Mouse (Mus musculus): ENCODE measurements at regions not wholly inside any gene's neighbourhood (a gene's known extent, or its start where the extent isn't known, plus 50 kb on each side); places are given as distances from the start of the nearest gene placed in this dataset.
A peak's percentile ranks its signal among the peaks of the same experiment; 100 is the strongest.

DNA sequence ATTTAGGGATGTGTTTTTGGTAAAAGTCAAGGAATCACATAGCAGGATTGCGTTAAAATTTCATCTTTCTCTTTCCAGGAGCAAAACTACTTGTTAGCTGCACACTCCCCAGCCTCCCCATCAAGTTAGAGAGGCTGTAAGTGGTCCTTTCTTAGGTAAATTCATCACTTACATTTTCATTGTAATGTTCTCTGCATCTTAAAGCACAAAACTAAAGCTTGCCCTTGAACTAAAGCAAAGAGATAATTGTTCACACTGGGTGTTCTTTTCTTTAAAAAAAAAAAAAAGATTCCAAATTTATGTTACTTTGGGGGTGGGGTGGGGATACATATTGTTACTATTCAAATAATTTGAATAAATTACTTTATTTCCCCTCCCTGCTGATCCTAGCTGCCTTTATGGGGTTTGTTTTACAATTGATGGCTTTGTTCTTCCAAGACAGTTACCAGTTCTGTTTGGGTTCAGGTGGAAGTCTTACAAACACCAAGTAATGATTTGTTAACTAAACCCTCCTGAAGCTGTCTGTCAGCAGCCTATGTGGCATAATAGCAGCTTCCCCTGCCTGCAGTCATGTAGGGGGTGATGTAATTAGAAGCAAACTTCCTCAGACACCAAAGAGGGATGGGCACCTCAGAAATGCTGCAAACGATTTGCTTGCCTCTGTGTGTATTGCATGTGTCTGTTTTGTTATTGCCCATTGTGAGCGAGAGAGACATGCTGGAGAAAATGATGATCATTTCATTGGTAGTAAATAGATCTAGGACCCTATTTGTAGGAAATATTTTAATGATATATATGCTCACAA lies 141.0 kb upstream of the Gm765 start:
- TF ChIP-seq GATA4 (IDR thresholded peaks at IDR 0.05; ENCODE audit: insufficient replicate concordance, low read length) = no peak

DNA sequence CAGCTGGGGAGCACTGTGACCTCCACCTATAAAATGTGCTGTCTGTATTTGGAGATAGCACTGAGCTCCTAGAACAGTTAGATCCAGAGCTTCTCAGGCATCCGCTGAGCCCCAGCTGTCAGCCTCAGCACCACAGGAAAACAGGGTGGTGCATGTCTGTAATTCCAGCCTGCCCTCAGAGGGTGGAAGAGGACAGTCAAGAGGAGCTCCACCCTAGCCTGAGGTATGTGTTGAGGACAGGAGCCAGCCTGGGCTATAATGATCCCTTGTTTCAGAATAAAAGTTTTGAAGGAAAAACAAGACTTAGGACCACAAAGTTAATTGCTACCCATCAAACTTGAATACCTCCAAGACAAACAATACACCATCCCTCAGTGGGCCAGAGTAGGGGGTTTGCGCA lies 139.8 kb upstream of the Gm765 start:
- no peak for TF ChIP-seq GATA4 (IDR thresholded peaks at IDR 0.05; ENCODE audit: insufficient replicate concordance, low read length)

DNA sequence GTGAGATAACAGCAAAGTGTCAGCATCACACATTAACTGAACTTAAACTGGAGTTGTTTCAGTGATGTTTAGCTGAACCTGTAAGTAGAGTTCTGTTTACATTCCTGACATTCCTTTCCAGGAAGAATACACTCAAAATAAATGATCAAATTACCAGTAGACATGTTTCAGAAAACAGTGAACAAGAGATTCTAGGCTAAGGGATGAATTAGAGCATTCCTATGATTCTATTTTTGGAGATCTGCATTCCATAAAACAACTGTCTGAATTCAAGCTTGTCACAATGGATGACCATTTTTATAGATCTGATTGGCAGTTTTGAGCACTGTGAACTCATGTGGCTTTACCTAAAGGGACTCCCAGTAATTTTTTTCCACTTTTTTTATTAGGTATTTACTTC lies 125.0 kb upstream of the Gm765 start:
- no peak for TF ChIP-seq GATA4 (IDR thresholded peaks at IDR 0.05; ENCODE audit: insufficient replicate concordance, low read length)

DNA sequence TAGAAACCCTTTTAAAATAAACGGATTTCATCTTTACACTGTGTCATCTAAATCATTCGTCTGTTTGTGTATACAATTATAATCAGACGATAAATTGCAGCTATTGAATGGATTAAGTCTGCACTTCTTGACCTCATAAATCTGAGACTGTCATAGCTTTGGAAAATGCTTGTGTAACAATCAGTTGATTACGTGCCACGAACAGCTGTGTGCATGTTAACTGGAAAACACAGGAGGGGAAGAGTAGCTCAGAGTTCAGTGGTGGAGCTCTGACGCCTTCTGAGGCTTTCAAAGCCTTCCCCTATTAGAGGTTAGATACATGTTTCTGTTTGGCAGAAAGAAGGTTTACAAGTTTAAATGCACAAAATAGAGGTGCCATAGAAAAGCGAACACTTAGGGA lies 109.7 kb upstream of the Gm765 start:
- no peak for TF ChIP-seq GATA4 (IDR thresholded peaks at IDR 0.05; ENCODE audit: insufficient replicate concordance, low read length)

DNA sequence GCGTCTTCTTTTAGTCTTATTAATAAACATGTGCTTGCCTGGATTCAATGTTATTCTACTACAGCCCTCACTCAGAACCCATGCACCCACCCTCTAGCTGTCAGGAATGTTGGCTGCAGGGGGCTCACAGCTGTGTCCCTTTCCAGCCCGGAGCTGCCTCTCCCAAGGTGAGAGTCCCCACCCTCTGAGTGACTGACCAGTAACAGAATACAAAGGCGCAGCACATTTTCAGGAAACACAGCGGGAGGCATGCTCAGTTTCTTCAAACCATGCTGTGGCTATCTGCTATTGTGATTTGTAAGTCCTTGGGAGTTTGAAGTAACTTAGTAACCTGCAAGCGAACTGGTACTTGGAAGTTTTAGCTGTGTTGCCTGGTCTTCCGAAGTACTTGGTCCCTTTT lies 93.1 kb upstream of the Gm765 start:
- TF ChIP-seq GATA4 (IDR thresholded peaks at IDR 0.05; ENCODE audit: insufficient replicate concordance, low read length) = no peak

DNA sequence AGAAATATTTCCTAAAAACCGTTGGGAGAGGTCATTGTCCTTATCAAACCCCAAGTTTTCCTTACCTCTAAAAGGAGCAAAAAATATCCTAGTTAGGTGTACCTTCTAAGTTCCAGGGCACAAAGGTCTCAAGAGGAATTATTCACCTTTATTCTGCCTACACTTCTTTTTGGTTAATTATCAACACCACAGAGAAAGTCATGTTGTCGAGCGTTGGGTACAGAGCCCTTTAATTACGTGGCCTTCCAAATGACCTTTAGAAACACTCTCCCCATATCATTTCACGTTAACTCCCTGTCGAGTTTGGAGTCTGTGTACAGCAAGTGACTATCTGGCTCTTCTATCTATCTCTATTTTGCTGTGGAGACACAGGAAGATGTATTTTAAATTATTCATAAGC lies 90.7 kb upstream of the Gm765 start:
- no peak for TF ChIP-seq GATA4 (IDR thresholded peaks at IDR 0.05; ENCODE audit: insufficient replicate concordance, low read length)

DNA sequence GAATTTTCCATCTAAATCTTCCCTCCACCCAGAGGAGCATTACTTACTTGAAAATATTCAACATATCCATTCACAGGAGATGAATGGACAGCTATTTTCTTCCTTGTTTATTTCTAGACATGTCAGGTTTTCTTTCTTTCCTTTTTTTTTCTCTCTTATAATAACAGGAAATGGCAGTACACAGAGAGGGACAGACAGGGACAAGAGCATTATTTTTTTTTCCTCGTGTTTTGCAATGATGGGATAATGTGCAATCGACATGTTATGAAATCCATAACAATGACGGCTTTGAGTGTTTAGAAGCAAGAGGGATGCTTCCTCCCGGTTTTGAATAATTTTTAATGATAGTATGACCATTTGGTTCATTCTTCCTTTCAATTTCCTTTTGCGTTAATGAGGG lies 86.6 kb upstream of the Gm765 start:
- no peak for TF ChIP-seq GATA4 (IDR thresholded peaks at IDR 0.05; ENCODE audit: insufficient replicate concordance, low read length)

DNA sequence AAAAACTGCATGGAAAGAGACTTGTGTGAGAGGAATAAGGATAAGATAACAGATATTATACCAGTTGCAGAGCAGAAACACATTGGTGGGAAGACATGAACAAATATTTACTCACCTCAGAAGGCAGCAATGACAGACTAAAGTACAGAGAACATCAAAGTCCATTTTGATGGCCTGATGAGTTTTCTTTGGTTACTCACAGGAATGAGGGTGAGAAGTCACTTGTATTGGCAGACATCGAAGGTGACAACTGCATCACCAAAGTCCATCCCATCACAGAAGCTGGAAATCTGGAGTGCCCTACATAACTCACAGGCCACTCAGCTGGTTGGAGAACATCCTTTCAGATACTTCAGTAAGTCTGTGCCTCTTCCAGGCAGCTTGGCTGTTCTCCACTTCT lies 60.1 kb upstream of the Gm765 start:
- TF ChIP-seq GATA4 (IDR thresholded peaks at IDR 0.05; ENCODE audit: insufficient replicate concordance, low read length) = 0 out of 2 replicates have a peak, but pooled peaks have one; percentile 49

DNA sequence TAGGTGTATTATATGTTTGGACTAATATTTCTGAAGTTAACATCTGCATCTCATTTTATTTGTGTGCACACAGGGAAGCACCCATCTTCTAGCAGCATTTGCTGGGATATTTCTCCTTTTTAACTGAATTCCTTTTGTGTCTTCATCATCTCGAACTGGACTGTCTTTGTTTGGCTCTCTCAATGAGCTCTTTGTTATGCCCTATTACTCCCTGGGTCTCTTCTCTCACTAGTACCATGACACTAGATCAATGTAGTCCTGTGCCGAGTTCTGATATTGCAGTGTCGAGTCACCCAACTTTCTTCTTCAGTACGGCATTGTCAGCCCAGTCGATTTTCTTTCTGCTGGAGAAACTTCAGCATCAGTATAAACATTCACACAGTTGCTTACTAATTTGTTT lies 52.0 kb upstream of the Gm765 start:
- TF ChIP-seq GATA4 (IDR thresholded peaks at IDR 0.05; ENCODE audit: insufficient replicate concordance, low read length) = no peak

Measured in liver, adult (tissue).